Mouse (Mus musculus) liver, postnatal 0 days (tissue): ENCODE data around the gene Rem1. TPM values are rescaled to one million over a fixed set of nuclear protein-coding genes. Genes with fewer than 3 reads are reported as not detected.

Source experiments
- ATAC-seq: fragments of 200-750 bp; cut with Nextera tagmentation; 2 replicates; pipeline ENCODE4 v1.8.0; 2017; ENCODE audit warnings: mild to moderate bottlenecking, moderate library complexity
- DNase-seq: peaks from one replicate; pipeline ENCODE4 v3.0.0-alpha.2; 2016
- H3K27ac ChIP-seq: fragments of 300-500 bp; sonication (generic); 2 replicates; pipeline ENCODE4 v1.5.1; 2014; ENCODE audit warnings: antibody characterized with exemption, moderate library complexity, mild to moderate bottlenecking, low read depth
- H3K27me3 ChIP-seq: fragments of 300-500 bp; sonication (generic); 2 replicates; pipeline ENCODE4 v1.6.1; 2014; ENCODE audit warnings: low read length, control low read depth, mixed read lengths; ENCODE audit not compliant: insufficient read depth
- H3K36me3 ChIP-seq: fragments of 300-500 bp; sonication (generic); replicated peaks from 2 replicates; pipeline ENCODE4 v1.6.1; 2014; ENCODE audit warnings: mild to moderate bottlenecking, control low read depth, low read length, moderate library complexity, mixed read lengths; ENCODE audit not compliant: insufficient read depth
- H3K4me1 ChIP-seq: fragments of 300-500 bp; sonication (generic); 2 replicates; pipeline ENCODE4 v1.6.1; 2014; ENCODE audit warnings: antibody characterized with exemption, mild to moderate bottlenecking, control low read depth; ENCODE audit not compliant: insufficient read depth
- H3K4me2 ChIP-seq: fragments of 300-500 bp; sonication (generic); 2 replicates; pipeline ENCODE4 v1.6.1; 2014; ENCODE audit warnings: low read depth, mild to moderate bottlenecking, low read length, moderate library complexity, mixed read lengths
- H3K4me3 ChIP-seq: fragments of 300-500 bp; sonication (generic); 2 replicates; pipeline ENCODE4 v1.5.1; 2014; ENCODE audit warnings: low read depth, low read length
- H3K9ac ChIP-seq: fragments of 300-500 bp; sonication (generic); replicated peaks from 2 replicates; pipeline ENCODE4 v1.6.1; 2014; ENCODE audit warnings: mild to moderate bottlenecking, moderate library complexity
- H3K9me3 ChIP-seq: fragments of 300-500 bp; sonication (generic); 2 replicates; pipeline ENCODE4 v1.6.1; 2016; ENCODE audit warnings: mild to moderate bottlenecking, control low read depth, low read length, mixed read lengths
- CTCF ChIP-seq: sonication (generic); IDR thresholded peaks from 2 replicates; pipeline ENCODE4 v1.5.1; 2016; ENCODE audit warnings: antibody characterized with exemption, low read depth
- EP300 ChIP-seq: IDR thresholded peaks from 2 replicates; pipeline ENCODE4 v1.6.1; 2016; ENCODE audit warnings: antibody characterized with exemption, low read depth, mild to moderate bottlenecking
- WGBS: fragments of 180-500 bp; shearing (Covaris S2); extraction: QIAGEN DNeasy Blood & Tissue Kit; methylation state at CpG from one replicate; pipeline ENCODE4 v1.1.7; 2014; ENCODE audit not compliant: insufficient replicate concordance; 5-methylcytosine and 5-hydroxymethylcytosine counted together
- polyA plus RNA-seq: library from polyadenylated mRNA; unstranded; fragments of >200 nt; fragmentation: Nextera tagmentation; extraction: Ambion mirVana; gene quantifications from 2 replicates; pipeline ENCODE4 v1.2.1, GENCODE M21; 2015

Gene Rem1
- polyA plus RNA-seq, 1 experiment from 2014 or later: 1.6 TPM

DNA sequence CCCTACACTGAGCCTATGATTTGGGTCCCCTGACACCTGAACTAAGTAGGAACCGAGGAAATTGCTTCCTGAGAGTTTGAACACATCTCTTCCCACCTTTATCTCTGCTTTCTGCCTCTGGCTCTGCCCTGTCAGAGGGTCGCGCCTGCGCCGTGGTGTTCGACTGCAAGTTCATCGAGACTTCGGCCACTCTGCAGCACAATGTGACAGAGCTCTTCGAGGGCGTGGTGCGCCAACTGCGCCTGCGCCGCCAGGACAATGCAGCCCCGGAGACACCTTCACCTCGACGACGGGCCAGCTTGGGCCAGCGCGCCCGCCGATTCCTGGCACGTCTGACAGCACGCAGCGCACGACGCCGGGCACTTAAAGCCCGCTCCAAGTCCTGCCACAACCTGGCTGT, 7.6 kb downstream of the Rem1 start:
- H3K36me3 ChIP-seq: no peaks in the 10 kb centered on the region
- 73% methylated on average over 29 of the region's 29 CpGs for whole genome bisulfite sequencing
- no peak for ATAC-seq
- TF ChIP-seq CTCF: no peak
- no peak for TF ChIP-seq EP300
- H3K9me3 ChIP-seq: no peaks in the 10 kb centered on the region
- H3K27ac ChIP-seq: no peak overlapping the region
- no peak overlapping the region for H3K4me2 ChIP-seq
- DNase-seq: no peak
- H3K4me1 ChIP-seq: peaks cover 3% of the 10 kb centered on the region; the same call in 1 of the 2 replicates
- H3K4me3 ChIP-seq: no peak overlapping the region
- H3K9ac ChIP-seq: no peak overlapping the region
- H3K27me3 ChIP-seq: no peaks in the 10 kb centered on the region

DNA sequence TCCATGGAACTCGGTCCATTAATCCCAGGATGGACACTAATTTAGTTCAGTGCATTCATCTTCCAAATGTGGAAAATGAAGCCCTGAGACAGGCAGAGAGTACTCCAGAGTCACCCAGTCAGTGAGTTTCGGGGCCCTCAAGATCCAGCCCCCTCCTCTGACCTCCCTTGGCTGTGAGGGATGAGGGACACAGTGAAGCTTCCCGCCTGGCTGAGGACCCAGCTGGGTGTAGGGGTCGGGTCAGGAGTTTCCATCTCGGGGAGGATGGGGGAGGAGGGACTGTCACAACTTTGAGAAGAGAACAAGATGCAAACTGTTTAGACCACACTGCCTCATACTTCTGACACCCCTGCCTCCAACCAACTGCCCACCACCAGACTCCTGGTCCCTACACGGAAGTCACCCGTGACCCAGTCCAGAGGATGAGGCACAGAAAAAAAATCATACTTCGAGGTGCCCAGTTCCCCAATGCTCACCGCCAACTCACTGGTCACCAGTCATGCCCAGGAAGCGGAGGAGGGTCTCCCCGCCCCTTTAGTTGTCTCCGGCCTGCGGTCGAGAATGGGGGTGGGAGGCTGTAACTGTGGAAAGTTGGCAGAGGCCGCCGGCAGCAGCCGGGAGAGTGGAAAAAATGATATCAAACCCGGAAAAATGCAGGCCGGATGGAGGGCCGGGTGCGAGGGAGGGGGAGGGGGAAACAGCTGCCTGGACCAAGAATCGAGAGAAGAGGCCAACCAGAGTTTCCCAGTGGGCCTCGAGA, 9.7 kb downstream of the Rem1 start:
- TF ChIP-seq CTCF: no peak
- TF ChIP-seq EP300: no peak
- DNase-seq: peak; percentile 46
- Histone ChIP-seq H3K9me3 (no peaks in the 10 kb centered on the region), H3K36me3 (no peaks in the 10 kb centered on the region), H3K4me2 (no peak overlapping the region), H3K27ac (peak overlapping the region; percentile 50), H3K4me1 (no peaks in the 10 kb centered on the region), H3K4me3 (no peak overlapping the region), H3K27me3 (no peaks in the 10 kb centered on the region), H3K9ac (no peak overlapping the region)
- WGBS: 59% methylated on average over 23 of the region's 23 CpGs
- ATAC-seq: peak; percentile 35; the same call in 1 of the 2 replicates

DNA sequence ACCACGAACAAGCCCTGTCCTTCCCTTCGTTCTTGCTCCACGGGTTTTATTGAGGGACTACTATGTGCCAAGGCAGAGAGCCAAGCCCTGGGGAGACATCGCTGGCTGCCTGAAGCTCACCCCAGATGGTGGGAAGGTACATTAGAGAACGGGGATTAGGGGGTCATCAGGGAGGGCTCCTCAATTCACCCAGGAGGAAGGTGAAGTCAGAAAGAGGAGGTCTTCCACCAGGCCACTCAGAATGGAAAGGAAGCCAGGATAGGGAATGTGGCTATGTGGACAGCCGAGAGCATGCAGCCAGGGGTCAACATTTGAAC, 10.2 kb downstream of the Rem1 start:
- Histone ChIP-seq H3K27me3 (no peaks in the 10 kb centered on the region), H3K9me3 (no peaks in the 10 kb centered on the region), H3K4me2 (no peak overlapping the region), H3K36me3 (no peaks in the 10 kb centered on the region), H3K4me3 (no peak overlapping the region), H3K9ac (no peak overlapping the region), H3K27ac (peak overlapping the region; percentile 50), H3K4me1 (no peaks in the 10 kb centered on the region)
- 71% methylated on average over 6 of the region's 6 CpGs for WGBS
- TF ChIP-seq EP300 (no peak), CTCF (no peak)
- DNase-seq: no peak
- no peak for ATAC-seq

DNA sequence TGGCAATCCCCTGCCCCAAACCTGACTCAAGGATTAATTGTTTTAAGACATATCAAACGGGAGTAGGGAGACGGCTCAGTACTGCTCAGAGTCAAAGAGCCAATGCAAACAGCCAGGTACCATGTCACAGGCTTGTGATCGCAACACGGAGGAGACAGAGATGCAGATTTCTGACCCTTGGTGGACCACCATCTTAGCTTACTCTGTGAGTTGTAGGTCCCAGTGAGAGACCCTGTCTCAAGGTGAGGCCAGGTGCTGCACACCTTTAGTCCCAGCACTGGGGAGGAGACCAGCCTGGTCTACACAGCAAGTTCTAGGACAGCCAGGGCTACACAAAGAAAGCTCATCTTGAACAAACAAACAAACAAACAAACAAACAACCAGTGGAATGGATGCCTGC, 10.6 kb downstream of the Rem1 start:
- Histone ChIP-seq H3K27ac (peak overlapping the region; percentile 22; the same call in 1 of the 2 replicates), H3K4me1 (no peaks in the 10 kb centered on the region), H3K9ac (no peak overlapping the region), H3K27me3 (no peaks in the 10 kb centered on the region), H3K4me2 (no peak overlapping the region), H3K9me3 (no peaks in the 10 kb centered on the region), H3K36me3 (no peaks in the 10 kb centered on the region), H3K4me3 (no peak overlapping the region)
- TF ChIP-seq CTCF (no peak), EP300 (no peak)
- WGBS: 87% methylated on average over 4 of the region's 4 CpGs
- ATAC-seq (no peak), DNase-seq (no peak)

DNA sequence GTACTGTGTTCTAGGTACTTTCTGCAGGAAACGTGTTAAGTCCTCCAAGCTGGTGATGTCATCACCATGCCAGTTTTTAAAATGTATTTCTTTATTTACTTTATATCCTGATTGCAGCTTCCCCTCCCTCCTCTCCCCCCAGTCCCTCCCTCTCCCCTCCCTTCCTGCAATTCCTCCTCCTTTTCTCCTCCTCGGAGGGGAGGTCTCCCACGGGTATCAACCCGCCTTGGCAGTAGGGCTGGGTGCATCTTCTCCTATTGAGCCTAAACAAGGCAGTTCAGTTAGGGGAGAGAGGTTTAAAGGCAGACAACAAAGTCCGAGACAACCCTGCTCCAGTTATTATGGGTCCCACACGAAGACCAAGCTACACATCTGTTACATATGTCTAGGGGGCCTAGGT, 12.1 kb downstream of the Rem1 start:
- WGBS: 63% methylated on average over 6 of the region's 6 CpGs
- peak overlapping the region; percentile 34; the same call in 1 of the 2 replicates for H3K27ac ChIP-seq
- H3K9ac ChIP-seq: no peak overlapping the region
- H3K36me3 ChIP-seq: no peaks in the 10 kb centered on the region
- ATAC-seq (no peak), DNase-seq (no peak)
- H3K4me2 ChIP-seq: no peak overlapping the region
- H3K27me3 ChIP-seq: no peaks in the 10 kb centered on the region
- H3K4me1 ChIP-seq: no peaks in the 10 kb centered on the region
- no peaks in the 10 kb centered on the region for H3K9me3 ChIP-seq
- H3K4me3 ChIP-seq: no peak overlapping the region
- no peak for TF ChIP-seq CTCF

GRCm38 (mm10) chr2:152639406-152640113, 12.8 kb downstream of the Rem1 start:
- WGBS: 47% methylated on average over 11 of the region's 11 CpGs
- peak overlapping the region; percentile 34 for H3K27ac ChIP-seq
- H3K4me2 ChIP-seq: no peak overlapping the region
- H3K36me3 ChIP-seq: no peaks in the 10 kb centered on the region
- no peak overlapping the region for H3K4me3 ChIP-seq
- H3K27me3 ChIP-seq: no peaks in the 10 kb centered on the region
- TF ChIP-seq EP300 (no peak), CTCF (no peak)
- ATAC-seq: no peak
- H3K9me3 ChIP-seq: no peaks in the 10 kb centered on the region
- no peaks in the 10 kb centered on the region for H3K4me1 ChIP-seq
- DNase-seq: no peak
- no peak overlapping the region for H3K9ac ChIP-seq
